Mouse (Mus musculus): ENCODE data around the gene Olfr1494. TPM values are rescaled to one million over a fixed set of nuclear protein-coding genes. Genes with fewer than 3 reads are reported as not detected.

Olfr1494 gene
- not detected for polyA plus RNA-seq (2012; fragmentation: generic; extraction: Trizol)

- H3K36me3 ChIP-seq (ENCODE audit: control insufficient read depth, insufficient read depth) = no peaks in the 10 kb centered on the region
- no peaks in the 10 kb centered on the region for H3K27me3 ChIP-seq (ENCODE audit: control insufficient read depth, insufficient read depth, insufficient read length)
- H3K79me2 ChIP-seq (ENCODE audit: control insufficient read depth, insufficient read depth) = no peaks in the 10 kb centered on the region
- no peak within 1 kb of the TSS for H3ac ChIP-seq (ENCODE audit: control insufficient read depth, insufficient read length)
- TF ChIP-seq TCF12 (IDR thresholded peaks at IDR 0.05; ENCODE audit: insufficient read depth, poor library complexity, severe bottlenecking) (no peak), E2F4 (IDR thresholded peaks at IDR 0.05; ENCODE audit: insufficient read depth) (no peak), SRF (IDR thresholded peaks at IDR 0.05; ENCODE audit: control insufficient read depth, insufficient read length, low read depth) (no peak), POLR2AphosphoS2 (IDR thresholded peaks at IDR 0.05; ENCODE audit: insufficient read length, low read depth) (no peak), MYOD1 (IDR thresholded peaks at IDR 0.05; ENCODE audit: control insufficient read depth in 1 of 3, insufficient read length in 2 of 3, low read depth in 2 of 3) (no peak), REST (IDR thresholded peaks at IDR 0.05; ENCODE audit: insufficient read depth, insufficient read length) (no peak), CEBPB (IDR thresholded peaks at IDR 0.05; ENCODE audit: insufficient read depth, poor library complexity, severe bottlenecking) (no peak), TCF3 (IDR thresholded peaks at IDR 0.05; ENCODE audit: insufficient read length, low read depth) (no peak), USF1 (IDR thresholded peaks at IDR 0.05; ENCODE audit: low read depth) (no peak), POLR2A (IDR thresholded peaks at IDR 0.05; ENCODE audit: insufficient read length, low read depth) (no peak), MYOG (IDR thresholded peaks at IDR 0.05; ENCODE audit: control insufficient read depth in 1 of 3, insufficient read depth in 1 of 3, insufficient read length in 2 of 3, low read depth in 2 of 3) (no peak), MAX (IDR thresholded peaks at IDR 0.05; ENCODE audit: low read depth) (no peak)
- H3K4me3 ChIP-seq = no peak within 1 kb of the TSS
- H3K4me2 ChIP-seq (ENCODE audit: low read depth) = no peak within 1 kb of the TSS
Observed at GRCm38 (mm10) chr19:13739428-13739827, at the start of gene Olfr1494. Gene Olfr1494 (plus strand): TSS chr19:13739728.

GRCm38 (mm10) chr19:13696968-13697367, 42.6 kb upstream of the Olfr1494 start, which contains the start of gene Olfr1491:
Gene Olfr1491 (plus strand): TSS chr19:13697268.
- no peak for TF ChIP-seq POLR2A (IDR thresholded peaks at IDR 0.05; ENCODE audit: insufficient read length, low read depth)
- TF ChIP-seq SRF (IDR thresholded peaks at IDR 0.05; ENCODE audit: control insufficient read depth, insufficient read length, low read depth) = no peak
- no peak for TF ChIP-seq MYOG (IDR thresholded peaks at IDR 0.05; ENCODE audit: control insufficient read depth in 1 of 3, insufficient read depth in 1 of 3, insufficient read length in 2 of 3, low read depth in 2 of 3)
- TF ChIP-seq E2F4 (IDR thresholded peaks at IDR 0.05; ENCODE audit: insufficient read depth) = no peak
- no peak for TF ChIP-seq REST (IDR thresholded peaks at IDR 0.05; ENCODE audit: insufficient read depth, insufficient read length)
- TF ChIP-seq USF1 (IDR thresholded peaks at IDR 0.05; ENCODE audit: low read depth) = no peak
- TF ChIP-seq MAX (IDR thresholded peaks at IDR 0.05; ENCODE audit: low read depth) = no peak
- TF ChIP-seq MYOD1 (IDR thresholded peaks at IDR 0.05; ENCODE audit: control insufficient read depth in 1 of 3, insufficient read length in 2 of 3, low read depth in 2 of 3) = no peak
- TF ChIP-seq CEBPB (IDR thresholded peaks at IDR 0.05; ENCODE audit: insufficient read depth, poor library complexity, severe bottlenecking) = no peak
- no peak for TF ChIP-seq TCF3 (IDR thresholded peaks at IDR 0.05; ENCODE audit: insufficient read length, low read depth)
- Histone ChIP-seq H3ac (ENCODE audit: control insufficient read depth, insufficient read length) (no peak within 1 kb of the TSS), H3K4me3 (no peak within 1 kb of the TSS), H3K79me2 (ENCODE audit: control insufficient read depth, insufficient read depth) (no peaks in the 10 kb centered on the region), H3K36me3 (ENCODE audit: control insufficient read depth, insufficient read depth) (no peaks in the 10 kb centered on the region), H3K27me3 (ENCODE audit: control insufficient read depth, insufficient read depth, insufficient read length) (no peaks in the 10 kb centered on the region), H3K4me2 (ENCODE audit: low read depth) (no peak within 1 kb of the TSS)

- Histone ChIP-seq H3K4me3 (no peak within 1 kb of the TSS), H3ac (ENCODE audit: control insufficient read depth, insufficient read length) (no peak within 1 kb of the TSS), H3K4me2 (ENCODE audit: low read depth) (no peak within 1 kb of the TSS), H3K36me3 (ENCODE audit: control insufficient read depth, insufficient read depth) (no peaks in the 10 kb centered on the region), H3K79me2 (ENCODE audit: control insufficient read depth, insufficient read depth) (no peaks in the 10 kb centered on the region), H3K27me3 (ENCODE audit: control insufficient read depth, insufficient read depth, insufficient read length) (no peaks in the 10 kb centered on the region)
- TF ChIP-seq TCF12 (IDR thresholded peaks at IDR 0.05; ENCODE audit: insufficient read depth, poor library complexity, severe bottlenecking) (no peak), MAX (IDR thresholded peaks at IDR 0.05; ENCODE audit: low read depth) (no peak)
Observed at GRCm38 (mm10) chr19:13722978-13723377, 16.6 kb upstream of the Olfr1494 start, which contains the start of gene Olfr1493-ps1. Gene Olfr1493-ps1 (plus strand): TSS chr19:13723278.

- Histone ChIP-seq H3K4me3 (no peak overlapping the region), H3K36me3 (ENCODE audit: control insufficient read depth, insufficient read depth) (no peaks in the 10 kb centered on the region), H3K4me2 (ENCODE audit: low read depth) (no peak overlapping the region), H3ac (ENCODE audit: control insufficient read depth, insufficient read length) (no peak overlapping the region), H3K79me2 (ENCODE audit: control insufficient read depth, insufficient read depth) (no peaks in the 10 kb centered on the region), H3K27me3 (ENCODE audit: control insufficient read depth, insufficient read depth, insufficient read length) (no peaks in the 10 kb centered on the region)
- TF ChIP-seq POLR2A (IDR thresholded peaks at IDR 0.05; ENCODE audit: insufficient read length, low read depth) (no peak), SRF (IDR thresholded peaks at IDR 0.05; ENCODE audit: control insufficient read depth, insufficient read length, low read depth) (no peak), POLR2AphosphoS2 (IDR thresholded peaks at IDR 0.05; ENCODE audit: insufficient read length, low read depth) (no peak), USF1 (IDR thresholded peaks at IDR 0.05; ENCODE audit: low read depth) (no peak), TCF3 (IDR thresholded peaks at IDR 0.05; ENCODE audit: insufficient read length, low read depth) (no peak), MYOD1 (IDR thresholded peaks at IDR 0.05; ENCODE audit: control insufficient read depth in 1 of 3, insufficient read length in 2 of 3, low read depth in 2 of 3) (no peak), MYOG (IDR thresholded peaks at IDR 0.05; ENCODE audit: control insufficient read depth in 1 of 3, insufficient read depth in 1 of 3, insufficient read length in 2 of 3, low read depth in 2 of 3) (no peak), CEBPB (IDR thresholded peaks at IDR 0.05; ENCODE audit: insufficient read depth, poor library complexity, severe bottlenecking) (no peak), MAX (IDR thresholded peaks at IDR 0.05; ENCODE audit: low read depth) (no peak), E2F4 (IDR thresholded peaks at IDR 0.05; ENCODE audit: insufficient read depth) (no peak), REST (IDR thresholded peaks at IDR 0.05; ENCODE audit: insufficient read depth, insufficient read length) (no peak), TCF12 (IDR thresholded peaks at IDR 0.05; ENCODE audit: insufficient read depth, poor library complexity, severe bottlenecking) (no peak)
Observed at GRCm38 (mm10) chr19:13749366-13749765, 9.8 kb downstream of the Olfr1494 start.

GRCm38 (mm10) chr19:13764306-13764705, 24.8 kb downstream of the Olfr1494 start, which contains the start of gene Olfr1495:
Gene Olfr1495 (plus strand): TSS chr19:13764606.
- TF ChIP-seq TCF12 (IDR thresholded peaks at IDR 0.05; ENCODE audit: insufficient read depth, poor library complexity, severe bottlenecking) = no peak
- TF ChIP-seq MAX (IDR thresholded peaks at IDR 0.05; ENCODE audit: low read depth) = no peak
- TF ChIP-seq SRF (IDR thresholded peaks at IDR 0.05; ENCODE audit: control insufficient read depth, insufficient read length, low read depth) = no peak
- TF ChIP-seq MYOG (IDR thresholded peaks at IDR 0.05; ENCODE audit: control insufficient read depth in 1 of 3, insufficient read depth in 1 of 3, insufficient read length in 2 of 3, low read depth in 2 of 3) = no peak
- TF ChIP-seq CEBPB (IDR thresholded peaks at IDR 0.05; ENCODE audit: insufficient read depth, poor library complexity, severe bottlenecking) = no peak
- TF ChIP-seq E2F4 (IDR thresholded peaks at IDR 0.05; ENCODE audit: insufficient read depth) = no peak
- no peak for TF ChIP-seq TCF3 (IDR thresholded peaks at IDR 0.05; ENCODE audit: insufficient read length, low read depth)
- no peak for TF ChIP-seq MYOD1 (IDR thresholded peaks at IDR 0.05; ENCODE audit: control insufficient read depth in 1 of 3, insufficient read length in 2 of 3, low read depth in 2 of 3)
- TF ChIP-seq REST (IDR thresholded peaks at IDR 0.05; ENCODE audit: insufficient read depth, insufficient read length) = no peak
- TF ChIP-seq POLR2AphosphoS2 (IDR thresholded peaks at IDR 0.05; ENCODE audit: insufficient read length, low read depth) = no peak
- TF ChIP-seq POLR2A (IDR thresholded peaks at IDR 0.05; ENCODE audit: insufficient read length, low read depth) = no peak
- no peak for TF ChIP-seq USF1 (IDR thresholded peaks at IDR 0.05; ENCODE audit: low read depth)
- no peak within 1 kb of the TSS for H3ac ChIP-seq (ENCODE audit: control insufficient read depth, insufficient read length)
- H3K4me3 ChIP-seq = no peak within 1 kb of the TSS
- no peak within 1 kb of the TSS for H3K4me2 ChIP-seq (ENCODE audit: low read depth)
- H3K27me3 ChIP-seq (ENCODE audit: control insufficient read depth, insufficient read depth, insufficient read length) = no peaks in the 10 kb centered on the region
- H3K79me2 ChIP-seq (ENCODE audit: control insufficient read depth, insufficient read depth) = no peaks in the 10 kb centered on the region
- no peaks in the 10 kb centered on the region for H3K36me3 ChIP-seq (ENCODE audit: control insufficient read depth, insufficient read depth)
